Mouse (Mus musculus) NIH3T3 (cell line): ENCODE measurements around the gene Sf3a1.
"Not testable (repeated sequence)": the region's sequence is repeated elsewhere in the genome, so short reads cannot be mapped to it uniquely, and the experiment has no call there.

Experiments used
- DNase-seq: peaks from one replicate; pipeline ENCODE4 v3.0.0-alpha.2; 2012; ENCODE audit warnings: low read depth

Gene Sf3a1

DNA sequence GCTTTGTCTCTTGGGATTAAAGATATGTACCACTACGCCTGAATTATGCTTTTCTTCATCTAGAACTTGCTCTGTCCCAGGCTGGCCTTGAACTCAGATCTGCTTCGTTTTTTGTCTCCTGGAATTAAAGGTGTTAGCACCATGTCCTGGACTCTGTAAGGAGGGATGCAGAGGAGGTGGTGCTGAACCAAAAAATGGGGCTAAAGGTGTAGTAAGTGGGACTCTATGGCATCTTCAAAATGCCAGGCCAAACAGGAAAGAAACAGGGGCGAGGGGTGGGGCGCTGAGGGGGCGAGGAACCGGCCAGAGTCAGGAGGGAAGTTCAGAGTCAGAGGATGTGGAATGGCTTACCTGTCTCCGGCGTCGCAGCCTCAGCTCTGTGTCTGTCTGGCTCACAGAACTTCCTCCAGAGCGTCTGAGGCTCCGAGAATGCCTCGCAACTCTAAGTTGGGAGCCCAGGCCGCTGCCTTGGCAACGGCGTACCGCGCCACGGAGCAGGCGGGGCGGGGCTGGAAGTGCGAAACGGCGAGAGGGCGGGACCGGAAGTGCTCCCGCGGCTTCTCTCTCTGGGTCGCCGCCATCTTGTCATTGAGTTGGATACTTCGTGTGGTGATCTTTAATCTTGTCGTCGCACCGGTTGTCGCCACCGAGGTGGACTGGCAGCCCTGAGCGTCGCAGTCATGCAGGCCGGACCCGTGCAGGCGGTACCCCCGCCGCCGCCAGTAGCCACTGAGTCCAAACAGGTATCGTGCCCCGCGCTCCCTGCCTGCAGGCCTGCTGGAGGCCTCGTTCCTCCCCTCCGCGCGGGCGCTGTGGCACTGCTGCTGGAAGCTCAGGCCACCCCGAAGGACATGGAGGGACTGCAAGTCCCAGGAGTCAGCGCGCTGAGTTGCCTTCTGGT, at the start of gene Sf3a1, which contains the start of gene Ccdc157:
TSS of gene Sf3a1 (plus strand) at position 543 of the 901 bp plus-strand sequence.
TSS of gene Ccdc157 (minus strand) at position 486 of the 901 bp plus-strand sequence.
- peak; percentile 97 for DNase-seq

DNA sequence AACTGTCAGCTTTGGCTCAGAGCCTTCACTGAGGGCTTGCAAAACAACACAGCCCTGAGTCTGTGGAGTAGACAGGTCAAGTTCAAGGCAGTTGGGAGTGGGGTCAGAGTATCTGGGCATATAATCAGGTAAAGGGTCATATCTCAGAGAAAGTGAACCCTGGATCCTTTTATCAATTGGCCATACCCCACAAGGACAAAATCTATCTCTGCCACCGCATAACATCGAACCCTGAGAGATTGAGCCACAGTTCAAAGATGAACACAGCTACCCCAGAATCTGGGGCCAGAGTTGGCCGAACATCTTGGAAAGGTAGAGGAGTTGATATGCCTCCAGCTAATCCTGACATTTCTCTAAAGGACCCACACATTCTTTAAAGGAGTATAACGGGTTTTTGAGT, 48.1 kb upstream of the Sf3a1 start:
- DNase-seq, result no peak

DNA sequence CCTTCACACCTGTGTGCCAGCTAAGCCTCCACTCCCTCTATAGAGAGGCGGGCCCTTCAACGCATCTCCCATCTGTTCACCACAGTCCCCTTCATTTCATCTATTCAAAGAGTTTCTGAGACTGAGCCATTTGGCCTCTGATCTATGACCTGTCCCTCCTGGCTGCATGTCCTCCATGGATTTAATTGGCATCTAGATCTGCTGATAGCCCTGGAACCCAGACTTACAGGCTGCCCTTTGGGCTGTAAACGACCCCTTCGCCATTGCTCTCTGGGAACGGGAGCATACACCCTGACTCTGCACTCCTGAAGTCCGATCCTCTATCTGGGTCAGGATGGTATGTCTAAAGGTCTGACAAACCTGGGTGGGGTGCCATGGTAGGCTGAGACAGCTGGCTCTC, 47.3 kb upstream of the Sf3a1 start:
- no peak for DNase-seq

DNA sequence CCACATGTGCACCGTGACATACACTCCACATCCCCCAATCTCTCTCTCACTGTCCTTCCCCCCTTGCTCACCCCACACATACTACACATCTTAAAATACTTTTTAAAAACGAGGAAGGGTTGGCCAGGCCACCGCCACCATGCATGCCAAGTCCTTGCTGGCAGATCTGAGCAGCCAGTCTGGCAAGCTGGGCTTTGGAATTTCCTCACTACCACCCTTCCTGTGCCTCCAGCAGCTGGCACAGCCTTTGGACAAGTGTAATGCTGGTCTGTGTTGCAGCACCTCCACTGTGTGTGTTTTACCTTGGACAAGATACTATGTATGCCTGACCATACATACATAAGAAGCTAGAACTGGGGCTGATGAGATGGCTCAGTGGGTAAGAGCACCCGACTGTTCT, 46.7 kb upstream of the Sf3a1 start:
- DNase-seq, result no peak

DNA sequence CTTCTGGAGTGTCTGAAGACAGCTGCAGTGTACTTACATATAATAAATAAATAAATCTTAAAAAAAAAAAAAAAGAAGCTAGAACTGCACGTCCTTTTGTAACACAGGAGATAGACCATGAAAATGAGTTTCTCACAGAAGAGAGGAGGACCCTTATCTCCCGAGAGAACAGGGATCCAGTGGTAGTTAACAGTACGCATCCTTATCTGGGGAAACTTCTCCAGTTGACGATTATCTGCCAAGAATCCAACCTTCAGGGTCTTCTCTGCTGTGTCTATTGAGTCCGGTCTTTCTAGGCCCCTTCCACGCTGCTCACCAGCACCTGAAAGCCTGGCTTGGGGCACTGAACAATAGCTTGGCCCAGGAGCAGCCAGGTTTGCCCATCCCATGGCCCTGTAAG, 46.2 kb upstream of the Sf3a1 start:
- DNase-seq, result no peak

DNA sequence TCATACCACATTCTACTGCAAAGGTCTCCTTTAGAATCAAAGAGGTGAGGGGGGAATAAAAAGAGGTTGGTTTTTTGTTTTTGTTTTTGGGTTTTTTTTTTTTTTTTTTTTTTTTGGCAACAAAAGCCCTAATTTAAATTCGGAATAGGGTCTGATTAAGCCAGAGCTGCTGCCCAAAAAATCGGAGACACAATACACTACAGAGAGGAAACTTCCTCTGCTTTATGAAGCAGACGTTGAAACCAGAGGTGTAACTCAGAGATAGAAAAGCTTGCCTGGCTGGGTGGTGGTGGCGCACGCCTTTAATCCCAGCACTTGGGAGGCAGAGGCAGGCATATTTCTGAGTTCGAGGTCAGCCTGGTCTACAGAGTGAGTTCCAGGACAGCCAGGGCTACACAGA, 45.6 kb upstream of the Sf3a1 start:
- not testable (repeated sequence) for DNase-seq

DNA sequence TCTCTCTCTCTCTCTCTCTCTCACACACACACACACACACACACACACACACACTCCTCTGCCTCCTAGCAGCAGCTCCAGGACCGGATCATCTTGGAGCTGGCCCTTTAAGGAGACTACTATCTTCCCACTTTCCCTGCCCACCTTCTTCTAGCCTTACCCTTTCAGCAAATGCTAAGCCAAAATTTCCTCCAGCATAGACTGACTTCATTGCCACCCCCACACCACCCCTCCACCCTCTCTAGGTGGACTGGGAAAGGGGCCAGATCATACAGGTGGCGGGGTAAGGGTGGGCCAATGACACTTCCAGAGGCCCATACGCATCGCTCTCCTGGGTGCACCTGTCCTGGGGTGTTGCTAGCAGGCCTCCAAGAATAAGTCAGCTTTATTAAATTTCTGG, 44.7 kb upstream of the Sf3a1 start:
- no peak for DNase-seq

DNA sequence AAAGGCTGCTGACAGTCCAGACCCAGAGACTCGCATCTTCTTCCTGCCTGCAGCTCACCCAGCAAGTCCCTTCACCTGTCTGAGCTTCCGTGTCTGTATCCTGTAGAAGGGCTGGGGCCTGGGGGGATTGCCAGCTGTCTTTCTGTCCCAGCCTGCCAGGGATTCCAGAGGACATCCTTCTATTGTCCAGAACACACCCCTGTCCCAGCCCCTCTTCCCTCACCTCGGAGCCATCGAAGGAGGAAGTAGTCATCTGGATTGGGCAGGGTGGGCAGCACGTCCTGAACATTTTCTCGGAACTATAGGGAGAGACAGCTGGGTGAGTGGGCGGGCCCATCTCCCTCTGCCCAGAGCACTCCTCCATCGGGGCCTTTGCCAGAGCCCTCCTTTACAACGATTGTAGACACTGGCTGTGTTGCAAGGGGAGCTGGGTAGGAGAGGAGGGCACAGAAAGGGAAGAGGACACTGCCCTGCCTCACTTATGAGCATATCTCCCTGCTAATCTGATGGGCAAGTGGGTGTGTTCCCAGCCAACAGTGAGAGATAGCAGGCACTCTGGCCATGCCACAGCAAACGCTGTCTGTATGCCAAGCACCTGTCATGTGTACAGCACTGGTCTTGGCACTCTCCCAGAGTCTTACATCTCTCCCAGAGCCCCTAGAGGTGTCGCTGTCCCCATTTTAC, 43.5 kb upstream of the Sf3a1 start:
- DNase-seq, result no peak

DNA sequence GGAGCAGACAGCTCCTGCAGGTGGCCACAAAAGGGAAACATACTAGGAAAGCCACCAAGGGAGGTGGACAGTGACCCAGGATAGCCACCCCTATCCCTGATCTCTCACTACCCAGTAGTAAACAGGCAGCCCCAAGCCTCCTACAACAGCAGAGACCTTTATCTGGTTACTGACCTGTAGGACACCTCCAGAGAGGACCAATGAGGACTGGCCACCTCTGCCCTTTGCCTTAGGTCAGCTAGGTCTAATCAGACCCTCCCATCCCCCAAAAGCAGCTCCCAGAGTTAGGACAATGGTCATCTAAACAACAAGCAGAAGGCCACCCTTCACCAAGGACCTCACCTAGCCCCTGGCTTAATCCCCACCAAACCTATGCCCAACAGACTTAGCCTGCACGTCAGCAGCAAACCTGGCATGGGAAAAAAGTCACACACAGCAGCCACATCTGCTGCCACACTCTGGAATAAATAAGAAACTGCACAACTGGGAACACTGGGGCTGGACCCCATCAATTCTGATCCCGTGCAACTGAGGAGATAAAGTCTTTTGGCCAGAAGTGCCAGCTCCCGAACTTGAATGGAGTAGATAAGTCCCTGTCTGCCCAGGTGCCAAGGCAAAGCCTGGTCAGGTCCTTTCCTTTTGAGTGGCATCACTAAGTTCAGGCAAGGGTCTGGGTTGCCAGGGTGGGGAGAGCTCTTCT, 42.6 kb upstream of the Sf3a1 start:
- no peak for DNase-seq

DNA sequence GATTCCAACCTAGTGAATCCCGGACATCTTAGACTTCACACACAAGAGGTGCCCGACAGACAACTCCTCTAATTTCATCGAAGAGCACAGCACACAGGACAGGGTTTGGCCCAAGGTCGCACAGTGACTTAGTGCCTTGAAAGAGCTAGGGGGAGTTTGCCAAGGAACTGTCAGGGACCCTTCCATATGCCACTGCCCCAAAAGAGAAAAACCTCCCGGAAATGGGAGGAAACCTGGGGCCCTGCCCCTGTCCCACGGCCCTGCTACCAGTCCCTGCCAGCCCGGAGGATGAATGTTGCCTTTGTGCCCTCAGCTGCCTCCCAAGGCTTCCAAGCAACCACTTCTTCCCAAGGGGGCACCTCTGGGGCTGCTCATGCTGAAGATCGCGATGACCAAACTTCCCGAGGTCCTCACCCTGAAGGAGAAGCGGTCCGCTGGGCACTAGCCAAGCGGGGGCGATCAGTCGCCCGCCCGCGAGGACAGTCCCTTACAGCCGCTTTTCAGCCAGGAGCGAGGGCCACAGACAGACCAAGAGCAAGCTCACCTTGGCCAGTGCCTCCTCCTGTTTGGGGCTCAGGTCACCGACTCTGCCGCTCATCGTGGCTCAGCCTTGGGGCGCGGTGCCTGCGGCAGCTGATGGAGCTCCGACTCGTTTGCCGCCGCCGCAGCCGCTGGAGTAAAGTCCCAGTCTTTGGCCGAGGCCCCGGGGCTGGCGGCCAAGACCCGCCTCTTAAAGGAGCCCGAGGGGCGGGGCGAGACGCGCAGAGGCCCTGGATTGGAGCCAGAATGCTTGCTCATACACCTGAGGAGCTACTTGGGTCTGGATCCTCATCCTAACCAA, 41.8 kb upstream of the Sf3a1 start:
- DNase-seq, result no peak

DNA sequence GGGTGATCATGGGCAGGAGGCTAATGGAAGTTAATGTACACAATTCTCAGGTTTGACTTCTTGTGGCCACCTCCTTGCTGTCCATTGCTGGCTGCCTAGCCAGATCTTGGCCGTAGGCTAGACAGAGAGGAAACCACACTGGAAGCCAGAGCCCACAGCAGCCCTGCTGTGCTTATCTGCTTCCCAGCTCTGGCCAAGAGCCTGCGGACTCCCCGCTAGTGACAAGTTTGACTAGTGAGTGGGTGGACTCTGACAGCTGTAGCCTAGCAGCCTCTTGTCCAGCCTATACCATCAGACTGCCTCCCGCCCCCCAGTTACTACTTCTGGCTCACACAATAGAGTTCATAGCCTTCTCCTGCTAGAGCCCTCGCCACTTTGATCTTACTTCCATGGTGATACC, 40.5 kb upstream of the Sf3a1 start:
- no peak for DNase-seq

DNA sequence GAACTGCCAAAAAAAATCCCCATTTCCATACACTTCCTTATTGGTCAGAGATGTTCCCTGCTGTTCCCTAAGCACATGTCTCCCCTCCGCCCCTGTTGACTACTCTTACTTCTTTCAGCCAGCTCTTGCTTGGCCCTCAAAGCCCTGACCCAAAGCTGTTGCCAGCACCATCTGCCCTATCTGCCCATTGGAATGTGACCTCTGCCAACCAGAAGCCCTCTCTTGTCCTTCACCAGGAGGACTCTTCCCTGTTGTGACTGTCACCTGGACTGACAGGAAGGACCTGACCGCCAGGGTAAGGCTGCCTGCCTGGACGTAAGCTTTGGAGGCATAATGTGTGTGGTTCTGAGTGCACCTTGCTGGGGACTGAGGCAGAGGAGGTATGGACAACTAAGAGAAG, 38.5 kb upstream of the Sf3a1 start:
- DNase-seq, result no peak

DNA sequence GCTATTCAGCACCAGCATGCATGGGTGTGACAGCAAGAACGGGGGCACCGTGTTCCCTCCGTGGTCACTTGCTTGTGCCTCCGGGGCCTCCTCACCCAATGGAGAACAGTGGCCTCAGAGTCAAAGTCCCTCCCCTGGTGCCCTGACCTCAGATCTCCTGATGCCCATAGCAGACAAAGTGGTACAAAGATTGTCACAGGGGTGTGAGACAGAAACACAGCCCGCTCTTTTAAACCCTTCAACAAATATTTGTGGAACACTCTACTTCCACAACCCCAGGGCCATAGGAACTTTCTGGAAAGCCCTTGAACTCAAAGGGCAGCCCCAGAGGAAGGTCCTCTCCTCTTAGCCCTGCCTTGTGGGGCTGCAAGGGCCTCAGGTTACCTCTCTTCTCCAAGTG, 37.9 kb upstream of the Sf3a1 start:
- DNase-seq, result no peak

DNA sequence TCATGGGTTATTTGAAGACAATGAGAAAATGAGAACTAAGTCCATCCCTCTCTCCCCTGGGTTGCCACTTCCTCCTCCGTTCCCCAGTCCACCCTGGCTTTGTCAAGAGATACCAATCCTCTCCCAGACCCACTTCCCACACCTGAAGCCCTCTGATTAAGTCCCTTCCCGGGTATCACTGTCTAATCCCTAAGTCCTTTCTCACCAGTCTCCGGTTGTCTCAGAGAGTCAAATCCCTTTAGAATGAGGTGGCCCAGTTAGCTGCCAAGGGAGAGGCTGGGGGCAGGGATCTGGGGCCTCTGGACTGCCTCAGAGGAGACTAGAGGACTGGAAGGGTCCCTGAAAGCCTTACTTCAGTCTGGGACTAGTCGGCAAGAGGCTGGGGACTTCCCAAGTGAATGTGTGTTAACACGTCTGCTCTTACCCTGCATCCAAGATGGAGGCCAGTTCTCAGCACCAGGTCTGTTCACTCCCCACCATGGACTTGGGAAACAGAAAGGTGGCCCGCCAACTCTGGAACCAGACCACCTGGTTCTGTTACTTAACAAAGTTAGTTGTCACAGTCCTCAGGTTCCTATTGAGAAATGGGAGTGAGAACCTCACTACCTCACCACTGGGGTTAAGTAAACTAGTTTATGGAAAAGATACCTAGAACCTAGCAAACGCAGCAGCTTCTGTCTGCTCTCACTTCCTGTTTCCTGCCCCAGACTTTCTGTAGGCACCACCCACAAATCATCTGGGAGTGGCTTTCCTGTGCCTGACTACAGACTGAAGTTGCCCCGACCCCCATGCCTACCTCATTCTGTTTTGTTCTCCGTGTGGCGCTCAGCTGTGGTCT, 37.2 kb upstream of the Sf3a1 start, which contains the start of gene Sec14l2:
TSS of gene Sec14l2 (minus strand) at position 674 of the 838 bp plus-strand sequence.
- no peak for DNase-seq

DNA sequence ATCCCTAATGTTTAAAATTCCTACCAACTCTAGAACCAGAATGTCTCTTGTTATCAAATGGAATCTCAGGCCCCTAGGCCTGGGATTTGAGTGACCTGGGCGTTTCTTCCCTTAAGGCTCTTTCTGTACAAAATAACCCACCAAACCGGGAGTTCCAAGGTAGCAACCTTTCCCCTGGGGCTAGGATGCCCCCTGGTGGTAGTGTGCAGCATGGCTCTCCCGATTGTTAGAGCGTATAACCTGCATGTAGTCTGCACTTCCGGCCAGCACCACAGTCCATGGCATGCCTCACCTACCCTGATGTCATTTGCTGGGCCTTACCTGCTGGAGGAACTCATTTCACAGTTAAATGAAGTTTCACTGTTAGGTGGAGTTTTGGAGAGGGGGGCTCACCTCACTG, 36.2 kb upstream of the Sf3a1 start:
- peak; percentile 53 for DNase-seq

DNA sequence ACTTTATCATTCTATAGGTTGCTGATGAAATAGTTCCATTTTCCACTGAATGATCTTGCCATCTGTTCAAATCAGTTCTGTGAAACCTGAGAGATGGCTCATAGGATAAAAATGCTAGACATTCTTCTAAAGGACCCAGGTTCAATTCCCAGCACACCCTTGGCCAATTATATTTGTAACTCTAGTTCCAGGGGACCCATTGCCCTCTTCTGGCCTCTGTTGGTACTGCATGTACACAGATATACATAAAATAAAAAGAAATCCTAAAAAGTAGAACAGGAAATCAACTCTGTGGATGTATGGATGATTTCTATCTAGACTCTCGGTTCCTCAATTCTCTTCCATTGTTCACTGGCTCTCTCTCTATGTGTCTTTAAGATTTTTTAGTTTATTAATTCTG, 33.1 kb upstream of the Sf3a1 start:
- DNase-seq, result peak; percentile 31

DNA sequence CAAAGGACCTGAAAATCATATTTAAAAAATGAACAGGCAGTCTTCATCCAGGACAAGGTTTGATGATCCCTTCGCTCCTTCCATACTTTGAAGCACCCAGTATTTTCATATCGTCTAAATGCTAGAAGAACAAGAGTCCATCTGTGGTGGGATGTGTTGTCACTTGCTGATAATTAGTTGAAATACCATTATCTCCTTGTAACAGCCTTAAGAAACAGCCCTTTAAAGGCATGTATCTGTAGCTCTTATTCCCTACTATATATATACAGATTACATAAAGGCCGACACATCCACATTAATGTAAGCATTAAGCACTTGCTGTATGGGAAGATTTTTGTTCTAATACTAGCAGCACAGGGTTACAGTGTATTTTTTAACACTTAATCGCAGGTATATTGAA, 31.7 kb upstream of the Sf3a1 start:
- DNase-seq, result not testable (repeated sequence)

DNA sequence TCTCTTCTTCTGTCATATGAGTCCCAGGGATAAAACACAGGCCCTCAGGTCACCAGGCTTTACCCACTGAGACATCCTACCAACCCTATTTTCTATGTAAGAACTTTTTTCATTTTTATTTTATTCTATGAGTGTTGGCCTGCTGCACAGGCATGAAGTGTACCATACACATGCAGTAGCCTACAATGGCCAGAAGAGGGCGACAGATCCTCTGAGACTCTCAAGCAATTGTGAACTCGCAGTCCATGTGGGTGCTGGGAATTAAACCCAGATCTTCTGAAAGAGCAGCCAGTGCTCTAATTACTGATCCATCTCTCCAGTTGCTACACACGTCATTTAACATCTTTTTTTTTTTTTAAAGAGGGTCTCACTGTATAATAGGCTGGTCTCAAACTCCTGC, 26.7 kb upstream of the Sf3a1 start:
- peak; percentile 62 for DNase-seq

DNA sequence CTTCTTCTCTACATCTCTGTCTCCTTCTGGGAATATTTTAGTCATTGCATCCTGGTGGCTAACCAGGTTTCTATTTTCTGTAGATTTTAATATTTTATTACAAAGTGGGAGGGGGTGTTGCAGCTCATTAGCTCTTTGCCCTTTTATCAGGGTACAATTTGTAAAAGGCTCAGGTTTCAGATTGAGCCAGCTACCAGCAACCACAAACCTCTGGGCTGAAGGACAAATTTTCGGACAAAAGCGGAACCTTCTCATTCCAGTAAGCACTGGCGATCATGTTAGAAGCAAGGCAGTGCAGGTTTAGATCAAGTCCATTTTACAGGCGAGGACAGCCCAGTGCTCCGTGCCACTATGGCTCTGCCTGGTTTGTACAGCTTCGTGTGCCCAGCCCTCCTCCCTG, 25.8 kb upstream of the Sf3a1 start:
- no peak for DNase-seq

DNA sequence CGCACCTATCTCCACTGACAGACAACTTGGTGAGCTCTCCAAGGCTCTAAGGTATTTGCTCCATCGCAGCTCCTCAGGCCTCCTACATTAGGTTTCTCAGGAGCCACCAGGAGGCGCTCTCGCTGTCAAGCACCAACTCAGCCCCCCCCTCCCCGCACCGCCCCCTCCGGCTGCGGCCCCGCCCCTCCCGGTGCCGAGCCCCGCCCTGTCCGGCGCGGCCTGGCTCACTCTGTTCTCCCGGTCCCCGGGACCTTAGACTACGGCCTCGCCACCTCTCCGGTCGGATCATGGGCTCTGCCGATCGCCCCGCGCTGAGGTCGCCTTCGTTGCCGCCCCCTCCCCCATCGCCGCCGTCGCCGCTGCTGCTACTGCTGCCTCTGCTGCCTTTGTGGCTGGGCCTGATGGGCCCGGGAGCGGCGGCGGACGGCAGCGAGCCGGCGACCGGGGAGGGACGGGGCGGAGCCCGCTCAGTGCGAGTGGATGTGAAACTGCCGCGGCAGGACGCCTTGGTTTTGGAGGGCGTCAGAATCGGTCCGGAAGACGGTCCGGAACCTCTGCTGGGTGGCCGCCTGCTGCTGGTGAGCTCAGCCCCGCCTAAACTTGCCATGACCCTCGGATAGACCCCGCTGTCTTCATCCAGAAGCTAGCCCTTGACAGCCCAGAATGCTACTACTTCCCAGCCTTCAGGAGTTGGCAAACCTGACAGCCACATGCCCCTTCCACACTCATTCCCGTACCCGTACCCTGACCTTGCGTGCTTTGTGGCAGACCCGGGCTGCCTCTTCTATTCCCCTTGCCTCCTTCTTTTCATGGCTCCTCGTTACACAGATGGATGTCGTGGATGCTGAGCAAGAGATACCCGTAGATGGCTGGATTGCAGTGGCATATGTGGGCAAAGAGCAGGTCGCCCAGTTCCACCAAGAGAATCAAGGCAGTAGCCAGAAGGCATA, 24.9 kb upstream of the Sf3a1 start, which contains the start of gene Rnf215:
TSS of gene Rnf215 (plus strand) at position 217 of the 950 bp plus-strand sequence.
- DNase-seq, result peak; percentile 97
